Mouse (Mus musculus) T-helper 17 cell (primary cell): ENCODE data around the gene Ube4b.
"Not testable (repeated sequence)": the region's sequence is repeated elsewhere in the genome, so short reads cannot be mapped to it uniquely, and the experiment has no call there.

Source experiments
- in situ Hi-C, 2 experiments: fragments of 300-600 bp; cut with MboI, MseI; formaldehyde crosslinking; loops; 1 replicate in 1 of 2; 2 replicates in 1 of 2; pipeline ENCODE4 v1.15.1; 2025; ENCODE audit warnings: high pct_unique_total_duplicates in 2 of 2

Gene Ube4b

DNA sequence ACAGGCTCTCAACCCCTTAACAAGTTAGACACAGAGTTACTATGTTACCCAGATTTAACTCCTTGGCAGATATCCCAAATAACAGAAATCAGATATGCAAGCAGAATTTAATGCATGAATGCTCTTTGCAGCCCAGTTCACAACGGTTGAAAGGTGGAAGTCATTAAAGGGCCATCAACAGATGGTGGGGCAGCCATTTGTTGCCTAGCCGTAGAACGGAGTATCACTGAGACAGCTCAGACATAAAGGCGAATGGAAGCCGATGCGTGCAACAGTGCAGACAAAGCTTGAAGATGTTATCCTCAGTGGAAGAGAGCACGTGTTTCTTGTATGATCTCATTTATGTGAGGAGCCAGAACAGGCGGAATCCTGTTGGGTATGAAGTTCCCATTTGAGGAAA is 14.0 kb upstream of the Ube4b start:
- in situ Hi-C loops = no loop called here

GRCm38 (mm10) chr4:149431887-149432286 is 5.3 kb upstream of the Ube4b start:
- in situ Hi-C loops = not testable (repeated sequence)

DNA sequence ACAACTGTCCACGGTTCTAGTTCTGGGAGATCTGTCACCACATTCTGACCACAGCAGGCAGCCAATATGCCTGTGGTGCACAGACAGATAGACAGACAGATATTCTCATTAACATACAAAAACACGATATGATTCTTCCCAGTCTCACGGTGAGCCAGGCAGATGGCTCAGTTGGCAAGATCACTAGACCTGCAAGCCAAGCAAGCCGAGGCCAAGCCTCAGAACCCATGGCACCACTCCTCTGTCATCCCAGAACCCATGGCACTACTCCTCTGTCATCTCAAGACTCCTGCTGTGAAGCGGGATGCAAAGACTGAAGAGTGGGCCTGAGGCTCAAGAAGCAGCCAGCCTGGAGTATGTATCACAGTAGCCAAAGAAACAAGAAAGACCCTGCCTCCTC is 3.0 kb upstream of the Ube4b start:
- in situ Hi-C loops = no loop called here

GRCm38 (mm10) chr4:149425801-149426292 is 702 bp downstream of the Ube4b start:
- in situ Hi-C loops = no loop called here

- in situ Hi-C loops = no loop called here
These were observed 1.8 kb downstream of the Ube4b start for GRCm38 (mm10) chr4:149424755-149425154.

DNA sequence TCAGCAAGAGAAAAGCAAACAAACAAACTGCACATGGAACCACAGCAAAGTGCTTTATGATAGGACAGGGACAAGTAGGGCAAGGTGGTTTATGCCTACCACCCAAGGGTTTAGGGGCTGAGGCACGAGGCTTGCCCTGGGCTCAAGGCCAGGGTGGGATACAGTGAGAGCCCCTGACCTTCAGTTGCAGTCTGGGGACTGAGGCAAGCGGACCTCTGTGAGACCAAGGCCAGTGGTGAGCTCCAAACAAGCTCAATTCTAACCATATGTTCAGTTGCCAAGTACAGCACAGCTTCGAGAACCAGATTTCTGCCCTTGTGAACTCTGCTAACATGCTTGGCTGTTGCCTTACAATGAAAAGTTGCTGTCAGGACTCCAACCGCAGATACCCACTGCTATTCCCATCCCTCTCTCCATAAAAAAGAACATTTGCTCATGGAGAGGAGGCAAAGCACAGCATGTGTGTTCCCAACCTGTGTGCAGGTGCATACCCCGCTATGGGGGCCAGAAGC is 8.6 kb downstream of the Ube4b start:
- in situ Hi-C loops = no loop called here

- in situ Hi-C loops = no loop called here
These were observed 9.6 kb downstream of the Ube4b start for GRCm38 (mm10) chr4:149416986-149417385.

- in situ Hi-C loops = no loop called here
These were observed 10.1 kb downstream of the Ube4b start for GRCm38 (mm10) chr4:149416417-149416816.

DNA sequence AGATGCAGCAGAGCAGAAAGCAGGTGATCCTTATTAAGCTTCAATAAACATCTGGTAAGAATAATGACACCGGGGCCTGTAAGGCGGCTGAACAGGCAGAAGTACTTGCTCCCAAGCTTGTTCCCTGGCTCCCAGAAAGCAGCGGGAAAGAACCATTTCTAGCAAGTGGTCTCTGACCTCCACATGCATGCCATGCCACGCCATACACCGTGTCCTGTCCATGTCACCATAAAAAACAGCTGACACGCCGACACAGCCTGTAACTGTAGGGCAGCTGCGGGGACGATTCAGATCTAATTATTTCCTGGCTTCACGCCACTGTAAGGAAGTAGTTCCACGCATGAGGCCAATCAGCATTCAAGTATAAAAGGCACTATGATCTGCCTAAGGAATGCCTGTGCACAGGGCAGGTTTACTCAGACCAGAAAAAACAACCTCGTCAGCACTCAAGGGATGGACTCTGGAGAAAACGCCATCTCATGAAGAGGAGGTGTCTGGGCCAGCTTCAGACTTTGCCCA is 10.8 kb downstream of the Ube4b start:
- in situ Hi-C loops = no loop called here

- in situ Hi-C loops = no loop called here
These were observed 12.3 kb downstream of the Ube4b start for GRCm38 (mm10) chr4:149414259-149414658.

- in situ Hi-C loops = no loop called here
These were observed 16.8 kb downstream of the Ube4b start for GRCm38 (mm10) chr4:149409759-149410158.

GRCm38 (mm10) chr4:149408331-149408730 is 18.2 kb downstream of the Ube4b start:
- in situ Hi-C loops = no loop called here

DNA sequence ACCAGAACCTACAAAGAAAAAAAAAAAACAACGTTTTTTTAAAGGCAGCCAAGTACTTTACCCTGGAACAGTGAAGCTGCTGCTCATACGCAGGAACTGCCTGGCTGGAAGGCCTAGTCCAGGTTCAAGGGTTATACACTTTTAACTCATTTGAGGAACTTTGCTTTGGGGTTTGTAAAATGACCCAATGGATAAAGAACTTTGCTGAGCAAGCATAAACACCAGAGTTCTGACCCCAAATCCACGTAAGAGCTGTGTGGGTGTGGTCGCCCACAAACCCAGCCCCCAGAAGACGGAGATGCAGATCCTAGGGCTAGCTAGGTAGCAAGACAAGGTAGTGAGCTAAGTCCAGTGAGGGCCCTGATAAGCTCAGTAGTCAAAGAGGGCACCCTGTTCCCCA is 19.1 kb downstream of the Ube4b start:
- in situ Hi-C loops = no loop called here

GRCm38 (mm10) chr4:149405713-149406443 is 20.7 kb downstream of the Ube4b start:
- in situ Hi-C loops = no loop called here

- in situ Hi-C loops = no loop called here
These were observed 21.7 kb downstream of the Ube4b start for GRCm38 (mm10) chr4:149404640-149405465.

DNA sequence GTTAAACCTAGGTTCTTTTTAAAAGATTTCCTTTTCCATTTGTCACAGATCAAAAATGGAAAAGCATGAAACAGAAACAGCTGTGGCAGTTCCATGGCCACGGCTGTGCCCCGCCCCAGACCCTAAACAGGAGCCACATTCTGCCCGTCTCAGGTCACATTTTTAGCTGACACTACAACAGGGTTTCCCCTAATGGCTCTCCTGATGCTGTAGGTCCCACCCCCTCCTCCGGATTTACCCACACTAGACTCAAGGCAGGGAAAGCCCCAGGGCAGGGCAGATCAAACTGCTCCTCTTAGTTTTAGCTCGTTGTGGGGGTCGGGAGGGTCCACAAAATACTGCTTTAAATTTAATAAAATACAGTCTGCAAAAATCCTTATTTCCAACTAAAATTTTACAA is 23.5 kb downstream of the Ube4b start:
- in situ Hi-C loops = no loop called here

DNA sequence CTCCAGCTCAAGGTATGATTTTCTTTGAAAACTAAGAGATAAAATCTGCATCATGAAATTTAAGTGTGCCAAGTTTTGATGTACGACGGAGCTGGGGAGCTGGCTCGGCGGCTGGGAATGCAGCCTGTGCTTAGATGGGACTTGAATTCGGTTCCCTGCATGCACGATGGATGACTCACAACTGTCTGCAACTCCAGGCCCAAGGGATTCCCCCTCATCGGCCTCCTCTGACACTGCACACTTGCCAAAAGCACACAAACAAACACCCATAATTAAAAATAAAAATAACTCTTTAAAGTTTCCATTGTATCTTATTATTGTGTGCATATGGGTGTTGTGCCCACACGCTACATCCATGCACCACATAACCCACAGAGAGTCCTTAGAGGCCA is 25.0 kb downstream of the Ube4b start:
- in situ Hi-C loops = no loop called here

- in situ Hi-C loops = no loop called here
These were observed 25.5 kb downstream of the Ube4b start for GRCm38 (mm10) chr4:149400878-149401590.

- in situ Hi-C loops = no loop called here
These were observed 27.1 kb downstream of the Ube4b start for GRCm38 (mm10) chr4:149399331-149399910.

DNA sequence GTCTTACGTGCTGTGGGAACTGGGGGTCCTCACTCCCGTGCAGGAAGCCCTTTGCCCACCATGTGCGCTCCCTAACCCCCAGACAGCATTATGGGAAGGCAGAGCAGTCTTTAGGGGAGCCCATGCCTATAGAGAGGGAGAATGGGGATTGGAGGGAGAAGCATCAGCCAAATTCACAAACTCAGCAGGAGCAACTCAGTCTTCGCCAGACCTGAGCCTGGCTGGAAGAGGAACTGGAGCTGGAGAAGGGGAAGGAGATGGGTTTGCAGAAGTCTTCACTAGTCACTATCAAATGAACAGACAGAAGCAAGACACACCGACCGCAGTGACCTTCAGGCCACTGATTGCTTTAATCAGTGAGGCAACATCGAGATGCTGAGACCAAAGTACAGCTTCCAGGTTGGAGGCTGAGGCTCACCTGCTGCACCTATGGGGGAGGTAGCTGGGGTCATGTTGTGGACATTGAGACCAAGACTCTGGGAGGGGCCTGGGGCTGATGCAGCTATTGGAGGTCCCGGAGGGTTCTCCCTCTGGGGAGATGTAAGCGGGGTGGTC is 28.3 kb downstream of the Ube4b start:
- in situ Hi-C loops = no loop called here
